Mouse (Mus musculus): ENCODE measurements at regions not wholly inside any gene's neighbourhood (a gene's known extent, or its start where the extent isn't known, plus 50 kb on each side); places are given as distances from the start of the nearest gene placed in this dataset.

GRCm38 (mm10) chr10:39262466-39262865 lies 98.9 kb upstream of the Ccn6 start:
- TF ChIP-seq CTCF (IDR thresholded peaks at IDR 0.05; ENCODE audit: low read depth, low read length), result no peak
- TF ChIP-seq POLR2A (IDR thresholded peaks at IDR 0.05; ENCODE audit: insufficient read depth, low read length), result no peak

Measured in ES-Bruce4 (cell line).